Mouse (Mus musculus) liver (tissue): ENCODE results near the gene Olfr31.

Experiments used
- DNase-seq: peaks from one replicate; pipeline ENCODE4 v3.0.0-alpha.2; 2020; ENCODE audit warnings: mixed read lengths

Olfr31 gene

DNA sequence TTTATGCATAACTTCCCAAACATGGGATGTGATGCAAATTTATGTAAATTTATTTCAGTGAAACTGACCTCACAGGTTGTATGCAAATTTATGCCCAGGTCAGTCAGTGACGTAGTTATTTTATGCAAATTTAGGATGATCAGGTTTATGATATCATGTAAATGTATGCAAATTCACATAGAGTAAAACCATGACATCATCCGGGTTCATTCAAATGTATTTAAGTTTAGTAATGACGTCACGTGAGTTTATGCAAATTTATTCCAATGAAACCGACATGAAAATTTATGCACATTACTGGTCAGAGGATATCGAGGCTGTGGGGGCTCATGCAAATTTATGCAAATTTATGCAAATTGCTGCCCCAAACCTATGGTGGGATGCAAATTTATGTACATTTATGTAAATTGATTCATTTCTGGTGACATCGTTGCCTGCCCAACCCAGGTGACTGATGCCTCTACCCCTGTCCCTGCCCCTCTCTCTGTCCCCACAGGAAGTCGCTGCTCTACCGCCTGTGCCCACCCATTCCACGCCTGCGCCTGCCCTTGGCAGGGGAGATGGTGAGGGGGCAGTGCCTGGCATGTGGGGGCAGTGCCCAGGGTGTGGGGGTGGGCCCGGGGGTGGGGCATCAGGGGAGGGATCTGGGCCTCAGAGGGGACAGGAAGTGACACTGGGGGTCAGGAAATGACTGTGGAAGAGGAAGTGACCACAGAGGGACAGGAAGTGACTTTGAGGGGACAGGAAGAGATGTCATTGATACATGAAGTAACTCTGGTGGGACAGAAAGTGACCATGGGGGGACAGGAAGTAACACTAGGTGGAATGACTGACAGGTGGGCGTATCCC, 32.1 kb downstream of the Olfr31 start:
- DNase-seq = no peak

GRCm38 (mm10) chr14:14355360-14355646, 32.7 kb downstream of the Olfr31 start:
- DNase-seq = no peak
